Mouse (Mus musculus): ENCODE data around the gene Tmem189.

Tmem189 gene

GRCm38 (mm10) chr2:167617034-167617433, 72.6 kb downstream of the Tmem189 start:
- DNase-seq = no peak

- DNase-seq = peak; percentile 16 to 25
Measured at GRCm38 (mm10) chr2:167613335-167613734, 76.3 kb downstream of the Tmem189 start.

- no peak for DNase-seq
Measured at GRCm38 (mm10) chr2:167612122-167612521, 77.5 kb downstream of the Tmem189 start.

- DNase-seq = no peak
Measured at GRCm38 (mm10) chr2:167611287-167611686, 78.3 kb downstream of the Tmem189 start.

GRCm38 (mm10) chr2:167606745-167607123, 82.9 kb downstream of the Tmem189 start:
- no peak for DNase-seq

DNA sequence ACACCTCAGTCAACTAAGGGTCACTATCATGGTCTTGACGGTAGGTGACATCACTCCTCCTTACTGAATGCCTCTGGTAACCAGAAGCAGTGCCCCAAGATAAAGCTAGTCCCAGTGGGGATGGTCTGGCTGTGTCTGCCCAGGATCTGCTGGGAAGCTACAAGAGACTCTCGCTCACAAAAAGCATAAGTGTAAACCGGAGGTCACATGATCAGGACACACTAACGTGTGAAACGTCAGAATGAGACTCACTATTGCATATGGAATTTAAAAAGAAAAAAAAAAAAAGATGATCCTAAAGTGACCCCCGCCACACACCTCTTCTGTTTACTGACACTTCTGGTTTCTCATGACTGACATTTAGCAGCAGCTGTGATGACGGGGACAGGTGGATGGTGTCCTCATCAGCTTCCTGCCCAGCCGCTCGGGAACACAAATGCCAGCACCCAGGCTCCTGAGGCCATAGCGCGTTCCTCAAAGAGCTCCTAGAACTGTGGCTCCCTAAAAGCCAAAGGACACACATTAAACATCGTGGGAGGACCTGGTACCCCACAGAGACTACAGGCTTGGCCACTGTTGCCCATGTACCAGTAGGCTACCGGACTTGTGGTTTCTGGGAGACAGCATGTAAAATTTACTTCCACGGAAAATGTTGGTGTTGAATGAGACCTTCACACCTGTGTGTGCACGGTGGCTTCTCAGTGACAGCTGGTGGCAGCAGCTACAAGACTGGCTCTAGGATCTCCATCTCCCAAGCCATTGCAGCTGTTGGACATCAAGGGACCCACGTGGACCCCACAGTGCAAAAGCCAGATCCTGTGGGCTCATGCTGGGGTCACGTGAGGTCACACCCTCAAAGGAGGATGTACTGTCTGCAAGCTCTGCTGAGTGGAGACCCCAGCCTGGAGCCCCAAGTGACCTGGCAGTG, 83.5 kb downstream of the Tmem189 start:
- no peak for DNase-seq

- DNase-seq = peak; percentile 89
Measured at GRCm38 (mm10) chr2:167605178-167605794, 84.3 kb downstream of the Tmem189 start.

- no peak for DNase-seq
Measured at GRCm38 (mm10) chr2:167602978-167603377, 86.6 kb downstream of the Tmem189 start.

DNA sequence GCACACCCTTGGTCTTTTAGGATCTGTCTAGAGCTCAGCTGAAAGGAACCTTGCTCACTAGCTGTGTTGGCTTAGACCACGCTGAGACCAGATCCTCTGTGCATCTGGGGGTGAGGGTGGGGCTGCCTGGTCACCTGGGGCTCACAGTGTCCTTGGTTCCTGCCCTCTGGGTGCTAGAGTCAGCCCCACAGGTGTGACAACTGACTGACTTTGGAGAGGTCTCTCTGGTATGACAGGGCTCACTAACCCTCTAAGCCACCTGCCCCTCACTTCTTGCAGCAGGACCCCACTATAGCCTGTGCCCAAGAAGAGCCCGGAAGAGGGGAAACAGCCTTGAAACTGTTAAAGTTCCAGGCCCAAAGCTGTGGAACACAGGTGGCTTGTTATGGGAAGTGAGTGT, 87.3 kb downstream of the Tmem189 start:
- DNase-seq = no peak

- DNase-seq = no peak
Measured at GRCm38 (mm10) chr2:167600481-167600995, 89.1 kb downstream of the Tmem189 start.

DNA sequence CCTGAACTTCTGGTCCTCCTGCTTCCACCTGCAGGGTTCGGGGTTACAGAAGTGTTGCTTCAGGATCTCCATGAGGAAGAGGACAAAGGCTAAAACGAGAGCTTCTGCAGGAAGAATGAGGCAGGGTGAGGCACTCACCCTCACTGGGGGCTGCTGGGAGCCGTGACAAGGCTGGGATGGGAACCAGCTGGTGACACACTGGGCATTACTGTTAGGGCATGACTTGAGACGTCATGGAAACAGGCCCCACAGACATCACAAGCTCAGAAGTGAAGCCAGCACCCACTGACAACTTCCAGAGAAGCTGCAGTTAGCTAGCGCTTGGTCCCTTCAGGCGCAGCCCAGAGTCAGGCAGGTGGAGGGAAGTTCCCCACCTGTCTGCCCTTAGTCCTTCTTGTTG, 89.7 kb downstream of the Tmem189 start:
- no peak for DNase-seq

DNA sequence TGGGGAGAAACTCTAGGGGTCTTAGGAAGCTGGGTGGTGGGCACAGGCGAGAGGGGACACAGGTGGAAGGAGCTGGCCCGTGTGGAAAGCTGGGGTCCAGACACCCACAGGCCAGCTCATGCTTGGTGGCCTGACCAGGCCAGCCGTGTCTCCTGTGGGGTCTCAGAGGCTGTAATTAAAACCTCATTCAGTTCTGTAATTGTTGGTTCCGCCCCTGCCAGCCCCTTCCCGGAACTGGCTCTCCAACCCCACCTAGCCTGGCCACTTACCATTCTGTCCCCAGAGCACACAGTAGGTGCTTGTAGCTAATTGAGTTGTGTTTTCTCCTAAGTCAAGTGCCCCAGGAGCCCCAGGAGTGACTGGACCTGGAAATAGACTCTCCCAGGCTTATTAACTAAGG, 90.4 kb downstream of the Tmem189 start:
- no peak for DNase-seq

DNA sequence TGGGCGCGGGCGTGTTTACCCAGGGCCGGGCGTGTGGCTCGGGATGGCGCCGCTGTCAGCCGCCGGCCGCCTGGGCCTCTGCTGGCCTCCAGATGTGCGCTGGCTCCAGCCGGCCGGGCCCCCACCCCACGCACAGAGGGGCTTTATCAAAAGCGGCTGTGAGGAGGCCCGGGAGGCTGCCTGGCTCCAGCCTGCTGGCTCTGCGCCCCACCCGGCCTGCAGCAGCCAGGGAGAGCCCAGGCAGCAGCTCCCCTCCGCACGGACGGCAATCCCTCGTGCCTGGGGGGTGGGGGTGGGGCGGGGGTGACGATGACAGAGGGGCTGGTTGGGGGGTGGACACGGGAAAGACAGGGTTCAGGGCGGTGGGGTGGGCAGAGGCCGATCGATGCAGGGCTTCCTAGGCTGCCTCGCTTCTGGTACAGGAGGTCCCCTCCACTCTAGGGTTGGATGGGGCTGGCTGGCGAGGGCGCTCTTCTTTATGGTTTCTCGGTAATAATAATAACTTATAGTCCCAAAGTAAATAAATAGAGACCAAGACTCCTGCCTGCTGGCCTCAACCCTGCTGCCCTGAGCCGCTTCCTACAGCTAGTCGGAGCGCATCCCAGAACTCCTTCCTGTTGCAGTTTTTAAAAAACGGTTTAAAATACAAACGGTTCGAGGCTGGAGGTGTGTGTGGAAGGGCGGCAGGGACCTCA, 92.0 kb downstream of the Tmem189 start:
- DNase-seq = no peak

- no peak for DNase-seq
Measured at GRCm38 (mm10) chr2:167596726-167597491, 92.7 kb downstream of the Tmem189 start.

- no peak for DNase-seq
Measured at GRCm38 (mm10) chr2:167596262-167596661, 93.4 kb downstream of the Tmem189 start.

DNA sequence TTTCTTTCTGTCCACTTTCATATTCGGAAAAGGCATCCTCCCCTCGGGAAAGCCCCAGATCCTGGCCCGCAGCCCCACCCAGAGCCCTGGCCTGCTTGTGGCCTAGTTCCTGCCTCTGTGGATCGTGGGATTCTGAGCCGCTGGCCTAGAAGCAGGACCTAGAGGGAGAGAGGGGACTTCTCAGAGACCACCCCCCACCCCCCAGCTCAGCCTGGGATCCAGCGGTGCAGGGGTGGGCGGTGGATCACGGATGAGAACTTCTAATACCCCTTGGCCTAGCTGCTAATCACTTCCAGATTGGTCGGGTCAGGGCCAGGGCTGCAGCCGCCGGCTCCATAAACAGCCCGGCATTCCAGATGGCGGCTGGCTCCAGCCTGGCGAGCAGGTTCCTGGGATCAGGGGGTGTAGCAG, 93.9 kb downstream of the Tmem189 start:
- no peak for DNase-seq

DNA sequence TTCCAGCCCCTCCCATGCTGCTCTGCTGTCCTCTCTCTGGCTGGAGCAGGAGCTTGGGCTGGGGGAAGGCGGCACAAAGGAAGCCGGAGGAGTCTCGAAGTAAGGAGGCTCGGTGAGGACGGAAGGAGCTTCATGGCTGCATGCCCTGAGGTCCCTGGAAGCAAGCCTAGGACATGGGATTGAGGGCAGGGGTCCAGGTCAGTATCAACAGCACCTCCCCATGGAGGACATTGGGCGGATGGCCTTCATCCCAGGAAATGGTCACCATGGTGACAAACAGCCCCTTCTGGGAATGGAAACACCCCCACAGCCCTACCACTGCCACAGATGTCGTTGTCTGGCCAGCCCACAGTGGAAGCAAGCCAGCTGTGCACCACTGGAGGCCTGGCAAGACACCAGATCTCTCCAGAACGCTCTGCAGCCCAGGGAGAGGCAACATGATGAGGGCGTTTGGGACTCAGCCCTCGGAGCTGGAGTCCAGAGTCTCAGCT, 95.1 kb downstream of the Tmem189 start:
- DNase-seq = no peak

- DNase-seq = no peak
Measured at GRCm38 (mm10) chr2:167593551-167594250, 95.9 kb downstream of the Tmem189 start.

All from B cell, adult 2 months (primary cell).